Mouse (Mus musculus): ENCODE measurements around the gene Il9r.
A peak's percentile ranks its signal among the peaks of the same experiment; 100 is the strongest.
"Not testable (repeated sequence)": the region's sequence is repeated elsewhere in the genome, so short reads cannot be mapped to it uniquely, and the experiment has no call there.

The Il9r gene

GRCm38 (mm10) chr11:32226124-32226871 lies 26.2 kb upstream of the Il9r start, which contains the start of gene Mpg:
Gene Mpg, plus strand, starts transcription at chr11:32226505.
- DNase-seq, result peak; percentile 90

DNA sequence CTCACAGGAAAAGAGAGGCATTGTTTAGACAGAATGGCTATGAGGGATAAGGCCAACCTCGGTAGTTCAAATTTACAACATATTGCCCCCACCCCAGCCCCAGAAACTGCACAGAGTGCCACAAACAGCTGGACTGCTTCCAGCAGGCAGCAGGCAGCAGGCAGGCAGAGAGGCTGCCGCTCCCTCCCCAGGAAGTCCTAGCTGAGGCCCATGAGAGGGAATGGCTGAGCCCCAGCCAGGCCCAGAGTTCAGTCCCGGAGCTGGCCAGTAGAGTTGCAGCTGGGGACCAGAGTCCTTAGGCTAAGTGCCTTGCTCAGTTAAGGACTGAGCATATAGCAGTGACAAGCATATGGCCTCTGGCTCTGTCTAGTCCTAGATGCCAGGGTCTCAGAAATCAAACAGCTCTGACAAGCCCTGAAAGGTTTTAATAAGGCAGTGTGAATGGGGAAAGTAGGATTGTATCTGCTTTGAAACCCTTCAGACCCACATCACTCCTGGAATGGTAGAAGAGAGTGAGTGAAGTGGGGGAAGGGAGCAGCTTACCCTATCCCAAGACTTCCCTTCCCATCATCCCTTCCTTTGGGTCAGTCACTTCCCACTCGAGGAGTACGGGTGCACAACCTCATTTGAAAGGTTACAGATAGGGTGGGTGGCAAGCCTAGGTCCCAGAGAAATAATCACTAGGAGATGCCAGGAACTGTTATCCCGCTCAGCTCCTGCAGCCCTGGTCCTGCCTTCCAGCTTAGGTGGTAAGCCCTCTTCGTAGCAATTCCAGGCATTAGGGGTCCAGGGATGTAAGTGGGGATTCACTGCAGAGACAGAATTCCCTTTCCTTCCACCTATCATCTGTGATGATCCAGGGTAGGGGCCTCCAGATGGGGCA lies 25.4 kb upstream of the Il9r start:
- no peak for DNase-seq

DNA sequence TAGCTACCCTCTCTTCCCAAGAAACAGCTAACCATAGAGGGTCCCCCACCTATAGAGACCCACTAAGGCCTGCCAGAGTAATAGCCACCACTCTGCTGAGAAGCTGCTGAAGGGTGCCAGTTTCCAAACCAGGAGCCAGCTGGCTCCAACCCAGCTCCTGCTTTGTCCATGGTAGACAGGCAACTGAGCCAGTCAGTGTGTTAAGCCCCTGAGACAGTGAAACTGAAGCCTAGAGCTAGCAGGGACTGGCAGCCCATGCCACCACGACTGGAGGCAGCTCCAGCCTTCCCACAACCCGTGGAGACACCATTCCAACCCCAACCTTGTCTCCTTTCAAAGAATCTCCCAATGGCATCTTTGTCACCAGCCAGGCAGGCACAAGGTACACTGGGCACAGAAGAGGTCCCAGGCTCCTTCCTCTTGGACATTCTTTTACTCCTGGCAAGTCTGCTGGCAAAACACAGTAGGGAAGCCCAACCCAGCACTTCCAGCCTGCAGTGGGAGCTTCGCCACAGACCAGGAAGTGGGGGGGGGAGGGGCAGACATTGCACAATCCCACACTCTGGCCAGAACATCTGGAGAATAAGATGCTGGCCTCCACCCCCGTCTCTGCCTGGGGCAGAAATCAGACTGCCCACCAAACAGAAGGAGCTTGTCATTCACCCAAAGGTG lies 24.5 kb upstream of the Il9r start:
- no peak for DNase-seq

GRCm38 (mm10) chr11:32223297-32223967 lies 23.4 kb upstream of the Il9r start:
- no peak for DNase-seq

DNA sequence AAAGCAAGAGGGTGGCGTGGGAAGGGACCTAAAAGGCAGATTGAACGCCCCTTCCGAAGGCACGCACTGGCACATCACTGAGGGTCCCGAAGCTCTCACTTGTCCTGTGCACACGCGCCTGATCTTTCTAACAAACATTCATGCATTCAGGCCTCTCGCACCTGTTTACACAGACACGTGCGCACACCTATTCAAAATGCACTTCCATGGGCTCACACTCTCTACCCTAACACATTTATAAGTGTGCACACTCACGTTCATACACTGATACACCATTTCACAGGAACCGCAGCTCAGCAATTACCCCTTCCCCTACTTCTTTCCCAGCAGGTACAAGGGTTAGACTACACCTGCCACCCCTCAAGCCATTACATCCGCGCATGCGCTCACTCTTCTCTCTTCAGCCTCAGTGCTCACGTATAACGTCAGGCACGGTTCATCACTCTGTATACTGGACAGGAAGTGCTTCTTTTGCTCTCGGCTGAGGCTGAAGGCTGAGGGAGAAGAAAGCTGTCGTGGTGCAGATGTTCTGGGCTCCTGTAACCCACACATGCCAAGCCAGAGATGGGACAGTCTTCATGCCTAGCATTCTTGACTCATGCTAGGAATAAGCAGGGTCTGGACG lies 22.6 kb upstream of the Il9r start:
- DNase-seq, result no peak

GRCm38 (mm10) chr11:32221951-32222409 lies 21.9 kb upstream of the Il9r start, which contains the start of gene Rhbdf1:
Gene Rhbdf1, minus strand, starts transcription at chr11:32222300.
- DNase-seq, result no peak

DNA sequence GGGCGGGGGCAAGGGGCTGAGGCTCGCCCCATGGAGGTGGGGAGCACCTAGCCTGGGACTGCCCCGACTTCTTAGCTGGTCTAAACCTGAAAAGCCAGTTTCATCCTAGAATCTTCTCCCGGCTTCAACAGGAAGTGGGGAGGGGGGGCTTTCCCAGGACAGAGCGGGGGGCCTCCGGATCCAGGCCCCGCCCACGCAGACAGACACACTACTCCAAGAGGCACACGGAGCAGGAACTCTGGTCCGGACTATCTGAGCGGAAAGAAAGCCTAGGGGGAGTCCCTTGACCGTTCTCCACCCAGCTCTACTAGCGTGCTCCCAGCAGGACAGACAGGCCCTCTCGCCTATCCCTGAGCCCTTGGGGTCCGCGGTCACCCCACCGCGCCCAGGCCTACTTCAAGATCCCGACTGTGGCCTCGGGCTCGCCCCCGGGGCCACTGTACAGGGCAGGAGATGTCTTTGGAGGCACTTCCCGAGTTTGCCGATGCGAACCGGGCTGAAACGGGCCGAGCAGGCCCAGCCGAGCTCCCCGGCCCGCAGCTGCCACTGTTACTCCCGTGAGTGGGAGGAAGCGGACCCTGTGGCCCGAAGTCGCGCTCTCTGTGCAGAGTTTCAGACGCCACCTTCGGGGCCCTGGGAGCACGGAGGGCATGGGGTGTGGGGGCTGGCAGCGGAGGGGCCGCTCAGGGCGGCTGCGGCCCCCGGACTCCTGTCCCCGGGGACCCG lies 21.3 kb upstream of the Il9r start:
- peak; percentile 6 for DNase-seq

DNA sequence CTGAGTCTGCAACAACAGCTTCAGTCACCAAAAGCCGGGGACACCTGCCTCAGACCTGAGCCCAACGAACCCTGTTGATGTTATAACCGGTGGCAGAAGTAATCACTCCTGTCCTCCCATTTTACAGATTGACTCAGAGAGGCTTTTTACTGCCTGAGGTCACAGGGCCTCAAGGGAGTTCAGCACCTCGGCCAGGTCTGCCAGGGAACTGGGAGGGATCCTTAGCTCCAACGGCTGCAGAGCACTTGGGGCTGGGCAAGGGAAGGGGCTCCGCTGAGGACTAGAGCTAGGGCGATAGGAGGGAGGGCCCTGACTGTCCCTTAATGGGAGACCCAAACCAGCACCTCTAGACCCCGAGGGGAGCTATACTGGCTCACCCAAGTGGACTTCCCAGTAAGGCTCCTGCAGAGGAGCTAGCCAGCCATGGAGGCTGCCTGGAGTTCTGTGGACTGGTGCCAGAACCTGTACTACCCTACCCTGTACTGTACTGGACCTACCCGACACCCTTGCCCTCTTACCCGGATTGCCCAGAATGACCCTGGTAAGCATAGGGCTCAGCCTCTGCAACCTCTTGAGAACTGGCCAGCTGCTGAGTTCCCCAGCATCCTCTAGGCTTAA lies 20.6 kb upstream of the Il9r start:
- peak; percentile 5 for DNase-seq

DNA sequence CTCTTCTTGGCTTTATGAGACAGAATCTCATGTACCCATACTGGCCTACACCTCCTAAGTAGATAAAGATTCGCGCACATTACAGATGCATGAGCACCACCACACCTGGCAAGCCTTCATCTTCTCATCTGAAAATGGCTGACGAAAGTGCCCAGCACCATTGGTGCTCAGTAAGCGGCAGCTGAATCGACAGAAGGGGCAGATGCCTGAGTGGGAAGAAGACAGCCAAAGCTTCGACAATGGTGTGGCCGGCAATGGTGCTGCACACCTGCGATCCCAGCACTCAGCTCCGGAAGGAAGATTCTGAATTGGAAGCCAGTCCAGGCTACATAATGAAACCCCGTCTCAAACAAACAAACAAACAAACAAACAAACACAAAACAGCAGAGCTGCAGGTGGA lies 19.2 kb upstream of the Il9r start:
- no peak for DNase-seq

- no peak for DNase-seq
Observed at GRCm38 (mm10) chr11:32218501-32219050, 18.5 kb upstream of the Il9r start.

GRCm38 (mm10) chr11:32216851-32217250 lies 16.8 kb upstream of the Il9r start:
- no peak for DNase-seq

GRCm38 (mm10) chr11:32215372-32216162 lies 15.5 kb upstream of the Il9r start:
- no peak for DNase-seq

DNA sequence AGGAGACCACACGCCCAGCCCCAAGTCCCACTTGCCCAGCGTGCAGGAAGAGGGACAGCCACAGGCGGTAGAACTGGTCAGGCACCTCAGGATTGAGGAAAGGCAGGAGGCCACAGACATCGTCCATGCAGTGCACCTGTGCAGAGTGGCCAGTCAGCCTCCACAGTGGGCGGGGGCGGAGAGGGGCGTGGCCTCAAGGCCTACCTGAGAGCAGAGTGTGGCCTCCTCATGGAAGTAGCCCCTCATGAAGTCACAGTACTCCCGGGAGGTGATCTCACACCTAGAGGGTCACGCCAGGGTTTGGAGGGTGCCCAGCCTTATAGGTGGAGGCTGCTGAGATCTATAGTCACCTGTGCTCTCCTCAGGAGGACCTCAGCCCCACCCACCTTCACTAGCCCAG lies 10.5 kb upstream of the Il9r start:
- DNase-seq, result no peak

DNA sequence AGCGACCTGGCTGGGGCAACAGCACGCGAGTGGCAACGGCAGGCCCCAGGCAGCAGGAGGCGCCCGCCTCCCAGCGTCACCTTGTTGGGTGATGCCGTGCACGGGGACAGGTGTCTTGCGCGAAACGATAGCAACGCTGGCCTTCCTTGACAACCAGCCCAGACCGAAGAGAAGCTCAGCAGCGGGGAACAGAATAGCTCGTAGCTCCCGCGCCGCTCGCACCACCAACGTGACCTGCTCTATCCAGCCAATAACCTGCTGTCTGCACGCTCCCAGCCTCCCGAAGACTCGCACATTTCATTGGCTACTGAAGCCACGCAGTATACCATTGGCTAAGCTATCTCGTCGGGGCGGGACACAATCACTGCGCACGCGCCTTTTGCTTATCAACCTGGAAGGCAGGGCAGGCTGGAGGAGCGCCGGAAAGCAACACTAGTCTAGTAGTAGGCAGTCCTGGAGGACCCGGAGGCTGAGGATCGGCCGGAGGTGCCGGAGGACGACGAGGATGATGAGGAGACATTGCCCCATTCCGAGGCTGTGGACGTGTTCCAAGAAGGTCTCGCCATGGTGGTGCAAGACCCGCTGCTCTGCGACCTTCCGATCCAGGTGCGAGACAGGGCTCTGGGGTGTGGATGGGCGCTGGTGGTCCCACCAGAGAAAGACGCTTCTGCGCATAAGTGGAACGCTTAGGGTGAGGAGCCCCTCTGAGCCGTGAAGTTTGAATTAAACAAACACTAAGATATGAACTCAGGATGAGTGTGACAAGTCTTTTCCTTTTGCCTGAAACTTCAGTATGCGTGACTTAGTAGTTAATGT lies 5.2 kb upstream of the Il9r start, which contains the start of gene Snrnp25:
Snrnp25 (plus strand) TSS at position 358 of the 816 bp plus-strand sequence.
- DNase-seq, result peak; percentile 92

DNA sequence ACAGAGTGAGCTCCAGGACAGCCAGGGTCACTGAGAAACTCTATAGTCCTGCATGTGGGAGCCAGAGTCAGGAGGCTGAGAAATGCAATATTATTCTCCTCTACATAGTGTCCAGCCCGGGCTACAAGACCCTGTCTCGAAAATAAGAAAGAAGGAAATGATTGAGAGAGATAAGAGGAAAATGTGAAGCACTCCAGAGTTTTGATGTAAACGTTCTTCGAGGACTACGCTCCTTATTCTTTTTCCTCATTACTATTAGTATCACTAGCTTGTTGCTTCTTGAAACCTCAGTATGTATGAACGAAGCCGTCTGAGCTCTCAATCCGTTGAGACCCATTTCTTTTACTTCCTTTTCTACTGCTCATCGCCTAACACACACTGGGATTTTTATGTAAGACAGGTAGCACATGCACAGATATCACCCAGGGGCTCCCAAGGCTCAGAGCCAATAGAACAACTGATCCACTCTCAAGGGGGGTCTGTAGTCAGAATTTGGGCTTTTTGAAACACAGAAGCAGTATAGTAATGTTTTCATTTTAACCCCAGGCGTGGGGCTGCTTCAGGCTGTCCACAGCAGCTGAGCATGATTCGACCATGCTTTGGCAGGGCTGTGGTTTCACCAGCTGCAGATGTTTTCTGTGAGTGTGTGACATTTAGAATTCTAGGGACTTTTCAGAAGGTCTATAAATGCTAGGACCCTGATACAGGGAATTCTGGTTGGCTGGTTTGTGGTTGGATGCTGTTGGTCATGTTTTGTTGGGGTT lies 2.0 kb upstream of the Il9r start:
- DNase-seq, result no peak

DNA sequence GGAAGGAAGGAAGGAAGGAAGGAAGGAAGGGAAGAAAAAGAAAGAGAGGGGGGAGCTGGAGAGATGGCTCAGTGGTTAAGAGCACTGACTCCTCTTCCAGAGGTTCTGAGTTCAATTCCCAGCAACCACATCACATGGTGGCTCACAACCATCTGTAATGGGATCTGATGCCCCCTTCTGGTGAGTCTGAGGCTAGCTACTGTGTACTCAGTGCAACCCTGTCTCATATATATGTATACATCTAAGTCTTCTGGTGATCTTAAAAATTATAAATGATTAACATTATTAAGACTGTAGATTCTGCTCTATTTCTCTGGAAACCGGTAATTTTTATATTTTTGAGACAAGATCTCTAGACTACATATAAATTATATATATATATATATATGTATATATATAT lies 913 bp upstream of the Il9r start:
- not testable (repeated sequence) for DNase-seq

GRCm38 (mm10) chr11:32199230-32199629 lies 849 bp downstream of the Il9r start:
- DNase-seq, result no peak
